Mouse (Mus musculus) neural tube, embryonic 10.5 days (tissue): ENCODE data around the gene Qtrt2.

Experiments used
- DNase-seq: peaks from one replicate; pipeline ENCODE4 v3.0.0-alpha.2; 2017; ENCODE audit warnings: low spot score; ENCODE audit errors: extremely low spot score

Qtrt2 gene

DNA sequence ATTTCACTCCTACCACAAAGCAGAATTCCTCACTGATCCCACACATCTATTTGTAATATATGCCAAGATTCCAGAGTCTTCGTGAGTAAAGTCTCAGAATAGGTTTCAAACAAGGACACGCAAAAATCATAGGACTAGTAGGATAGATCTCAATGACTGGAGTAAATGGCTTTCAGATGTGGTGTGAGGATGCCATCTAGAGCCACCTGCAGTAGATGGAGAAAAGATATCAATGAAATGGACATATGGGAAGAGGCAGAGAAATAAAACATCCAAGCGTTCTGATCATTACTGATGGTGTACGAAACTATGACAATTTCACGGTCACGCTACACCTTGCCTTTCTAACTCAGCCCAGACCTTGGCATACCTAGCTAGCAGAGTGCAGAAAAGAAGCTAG is 108.2 kb downstream of the Qtrt2 start:
- no peak for DNase-seq

DNA sequence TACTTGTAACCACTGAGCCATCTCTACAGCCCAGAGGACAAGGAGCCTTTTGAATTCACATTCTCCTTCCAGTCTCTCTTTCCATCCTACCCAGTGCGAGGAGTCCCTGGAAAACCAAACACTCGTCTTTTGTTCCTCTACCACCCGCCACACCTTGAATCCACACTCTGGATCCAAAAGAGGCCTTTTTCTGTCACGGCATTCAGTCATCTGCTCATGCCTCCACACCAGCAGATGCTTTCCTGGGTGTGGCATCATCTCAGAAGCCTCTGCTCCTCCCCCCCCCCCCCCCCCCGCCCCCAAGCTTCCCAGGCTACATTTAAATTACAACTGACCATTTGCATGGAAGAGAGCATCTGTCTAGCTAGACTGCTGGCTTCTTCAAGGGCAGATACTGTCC is 110.3 kb downstream of the Qtrt2 start:
- DNase-seq, result no peak

- no peak for DNase-seq
Observed at GRCm38 (mm10) chr16:43814644-43815043, 112.0 kb downstream of the Qtrt2 start.
